In the genomic region with DNA sequence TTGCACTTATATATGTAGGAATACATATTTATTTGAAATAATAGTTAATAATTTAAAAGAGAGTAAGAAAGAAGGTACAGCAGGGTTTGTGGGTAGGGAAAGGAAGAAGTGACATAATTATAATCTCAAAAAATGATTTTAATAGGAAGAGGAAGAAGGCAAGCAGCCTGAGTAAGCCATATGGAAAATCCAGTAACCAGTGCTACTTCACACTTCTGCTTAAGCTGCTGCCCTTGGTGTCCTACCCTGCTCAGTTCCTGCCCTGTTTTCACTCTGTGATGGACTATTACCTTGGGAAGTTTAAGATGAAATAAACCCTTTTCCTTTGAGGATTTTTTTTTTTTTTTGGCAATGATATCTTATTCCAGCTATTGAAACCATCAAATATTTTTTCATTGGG, we compare ENCODE assay signal across 25 mouse cellular contexts.
"Had no signal": no experiment of that assay in that cellular context is flagged by ENCODE, and none has a peak within 500 bp of the region (broad histone marks: within the 10 kb centered on the region; RNA-seq: fewer than 3 reads in every experiment).

No protein-coding gene starts in this region.

- H3K4me2 ChIP-seq: heart, embryonic 11.5 days; heart, embryonic 13.5 days; heart, embryonic 15.5 days; hindbrain, embryonic 13.5 days; hindbrain, embryonic 15.5 days; intestine, embryonic 15.5 days; limb, embryonic 13.5 days; limb, embryonic 15.5 days; liver, embryonic 12.5 days had no signal

- H3K36me3 ChIP-seq: heart, embryonic 13.5 days; heart, embryonic 15.5 days; hindbrain, embryonic 13.5 days; hindbrain, embryonic 15.5 days; intestine, embryonic 15.5 days; limb, embryonic 13.5 days; limb, embryonic 15.5 days; liver, embryonic 12.5 days had no signal

- H3K27me3 ChIP-seq: heart, embryonic 13.5 days; heart, embryonic 15.5 days; hindbrain, embryonic 13.5 days; hindbrain, embryonic 15.5 days; intestine, embryonic 15.5 days; limb, embryonic 13.5 days; limb, embryonic 15.5 days; liver, embryonic 12.5 days had no signal

- H3K4me1 ChIP-seq: heart, embryonic 13.5 days; heart, embryonic 15.5 days; hindbrain, embryonic 13.5 days; hindbrain, embryonic 15.5 days; intestine, embryonic 15.5 days; limb, embryonic 13.5 days; limb, embryonic 15.5 days; liver, embryonic 12.5 days had no signal

- ATAC-seq: hindbrain, postnatal 0 days; intestine, embryonic 15.5 days; intestine, postnatal 0 days; liver, embryonic 12.5 days had no signal

- H3K27ac ChIP-seq: gastrocnemius, adult 2 months; heart, embryonic 13.5 days; heart, embryonic 15.5 days; hindbrain, embryonic 13.5 days; hindbrain, embryonic 15.5 days; hindbrain, postnatal 0 days; intestine, embryonic 15.5 days; layer of hippocampus, adult 2 months; limb, embryonic 13.5 days; limb, embryonic 15.5 days; liver, embryonic 12.5 days; liver, embryonic 14.5 days had no signal

- H3K9ac ChIP-seq: heart, embryonic 13.5 days; heart, embryonic 15.5 days; hindbrain, embryonic 13.5 days; hindbrain, embryonic 15.5 days; intestine, embryonic 15.5 days; limb, embryonic 13.5 days; limb, embryonic 15.5 days; liver, embryonic 12.5 days; liver, embryonic 14.5 days had no signal

- H3K4me3 ChIP-seq: gastrocnemius, adult 2 months; heart, embryonic 13.5 days; heart, embryonic 15.5 days; hindbrain, embryonic 13.5 days; hindbrain, embryonic 15.5 days; intestine, embryonic 15.5 days; layer of hippocampus, adult 2 months; limb, embryonic 13.5 days; limb, embryonic 15.5 days; liver, embryonic 12.5 days had no signal

- DNase-seq: gastrocnemius, adult 2 months; gastrocnemius, postnatal 10 days; gastrocnemius, postnatal 25 days; heart, adult 18-20 months; heart, postnatal 14 days; heart, postnatal 36 days; kidney, adult 18-20 months; kidney, adult 8-10 months; kidney, postnatal 10 days; kidney, postnatal 25 days; kidney, postnatal 4 days; left cerebral cortex, postnatal 4 days had no signal

- H3K9me3 ChIP-seq: heart, embryonic 15.5 days; hindbrain, embryonic 15.5 days; intestine, embryonic 15.5 days; limb, embryonic 15.5 days; liver, embryonic 12.5 days had no signal
